Mouse (Mus musculus) frontal cortex, postnatal 10 days (tissue): ENCODE data around the gene Chd1.
"Not testable (repeated sequence)": the region's sequence is repeated elsewhere in the genome, so short reads cannot be mapped to it uniquely, and the experiment has no call there.

Source experiments
- DNase-seq, 2 experiments: peaks; one replicate each; pipeline ENCODE4 v3.0.0; 2022; ENCODE audit warnings: low spot score in 2 of 2, mixed read lengths in 1 of 2

The Chd1 gene

DNA sequence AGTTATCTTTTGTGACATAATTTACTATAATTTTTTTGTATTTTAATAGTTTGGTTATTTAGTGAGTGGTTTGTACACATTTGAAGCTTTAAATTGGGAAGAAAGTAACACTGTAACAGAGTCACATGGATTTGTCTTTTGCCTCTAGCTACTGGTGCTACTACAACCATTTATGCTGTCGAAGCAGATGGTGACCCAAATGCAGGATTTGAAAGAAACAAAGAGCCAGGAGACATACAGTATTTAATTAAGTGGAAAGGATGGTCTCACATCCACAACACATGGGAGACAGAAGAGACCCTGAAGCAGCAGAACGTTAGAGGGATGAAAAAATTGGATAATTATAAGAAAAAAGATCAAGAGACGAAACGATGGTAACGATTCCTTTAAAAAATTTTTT lies 26.9 kb downstream of the Chd1 start:
- DNase-seq: no peak

DNA sequence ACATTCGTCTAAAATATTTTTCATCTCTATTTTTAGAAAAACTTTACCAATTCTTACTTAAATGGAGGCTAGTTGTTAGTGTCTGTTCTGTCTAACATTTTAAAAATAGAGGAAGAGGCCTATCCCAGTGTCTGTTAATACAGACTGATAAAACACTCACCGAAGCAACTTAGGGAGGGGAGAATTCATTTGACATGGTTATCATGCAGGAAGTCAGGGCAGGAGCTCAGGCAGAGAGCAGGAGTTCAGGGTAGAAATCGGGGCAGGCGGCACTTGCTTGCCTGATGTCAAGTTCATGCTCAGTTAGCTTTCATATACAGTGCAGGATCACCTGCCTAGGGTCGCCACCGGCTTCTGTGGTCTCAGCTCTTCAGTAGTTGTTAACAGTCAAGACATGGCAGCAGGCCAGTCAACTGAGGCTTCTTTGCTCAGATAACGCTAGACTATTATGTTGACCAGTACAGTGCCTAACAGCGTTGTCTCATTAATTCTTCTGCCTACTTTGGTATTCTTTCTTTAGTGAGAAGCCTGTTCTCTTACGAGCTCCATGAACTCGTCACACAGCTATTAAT lies 32.7 kb downstream of the Chd1 start:
- DNase-seq: no peak

- no peak for DNase-seq
Measured at GRCm38 (mm10) chr17:15741836-15742235, 37.1 kb downstream of the Chd1 start.

- DNase-seq: no peak
Measured at GRCm38 (mm10) chr17:15742953-15743352, 38.2 kb downstream of the Chd1 start.

DNA sequence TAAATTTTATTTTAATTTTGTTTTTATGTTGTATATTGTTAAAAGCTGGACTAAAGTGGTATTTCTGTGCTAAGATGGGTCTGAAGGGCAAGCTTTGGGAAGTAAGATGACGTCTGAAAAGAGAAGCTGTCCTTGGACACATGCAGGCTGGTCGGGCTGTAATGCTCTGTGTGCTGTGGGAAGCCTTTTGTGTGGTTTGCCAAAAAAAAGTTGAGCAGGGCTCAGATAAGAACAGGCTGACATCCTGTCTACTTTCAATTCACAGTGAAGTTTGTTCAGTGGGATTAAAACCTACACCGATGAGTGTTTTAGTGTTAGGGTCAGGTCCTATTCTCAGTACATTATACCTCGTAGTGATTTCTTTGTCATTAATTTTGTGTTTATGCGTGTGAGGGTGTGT lies 38.6 kb downstream of the Chd1 start:
- no peak for DNase-seq

GRCm38 (mm10) chr17:15746696-15747095 lies 41.9 kb downstream of the Chd1 start:
- DNase-seq: no peak

DNA sequence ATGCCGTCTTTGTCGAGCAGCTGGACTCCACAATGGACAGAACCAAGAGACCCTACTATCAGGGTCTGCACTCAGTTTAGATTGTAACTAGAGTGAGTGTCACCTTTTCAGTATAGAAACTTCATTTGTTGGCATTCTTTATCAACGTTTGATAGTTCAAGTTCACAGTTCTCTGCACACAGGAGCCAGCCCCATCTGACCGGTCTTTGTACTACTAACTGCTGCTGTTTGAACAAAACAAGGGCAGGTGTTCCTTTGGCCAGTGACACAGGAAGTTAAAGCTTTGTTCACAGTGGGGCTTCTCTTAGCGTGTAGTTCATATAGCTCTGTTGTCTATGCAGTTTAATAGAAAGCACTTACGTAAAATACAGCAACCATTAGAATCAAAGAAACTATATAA lies 43.3 kb downstream of the Chd1 start:
- no peak for DNase-seq

DNA sequence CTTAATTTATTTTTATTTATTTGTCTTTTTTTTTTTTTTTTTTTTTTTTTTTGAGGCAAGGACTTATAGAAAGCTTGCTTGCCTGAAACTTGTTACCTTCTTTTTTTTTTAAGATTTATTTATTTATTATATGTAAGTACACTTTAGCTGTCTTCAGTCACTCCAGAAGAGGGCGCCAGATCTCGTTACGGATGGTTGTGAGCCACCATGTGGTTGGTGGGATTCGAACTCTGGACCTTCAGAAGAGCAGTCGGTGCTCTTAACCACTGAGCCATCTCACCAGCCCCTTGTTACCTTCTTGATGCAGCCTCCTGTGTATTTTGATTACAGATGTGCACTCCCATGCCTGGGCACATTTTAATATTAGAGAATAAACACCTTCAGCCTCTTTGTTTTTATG lies 46.5 kb downstream of the Chd1 start:
- DNase-seq: not testable (repeated sequence)

DNA sequence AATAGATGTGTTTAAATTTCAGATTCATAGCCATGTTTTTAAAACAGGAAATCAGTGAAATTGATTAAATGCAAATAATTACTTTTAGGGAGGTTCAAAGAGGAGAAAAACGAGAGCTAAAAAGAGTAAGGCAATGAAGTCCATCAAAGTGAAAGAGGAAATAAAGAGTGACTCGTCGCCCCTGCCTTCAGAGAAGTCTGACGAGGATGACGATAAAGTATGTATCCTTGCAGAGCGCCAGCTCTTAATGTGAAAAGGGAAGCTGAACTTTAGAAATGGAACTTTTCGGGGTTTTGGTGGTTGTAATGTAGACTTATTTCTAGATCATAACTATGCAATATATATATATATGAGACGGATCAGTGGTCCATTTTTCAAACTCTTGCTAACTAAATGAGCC lies 56.4 kb downstream of the Chd1 start:
- no peak for DNase-seq

- DNase-seq: no peak
Measured at GRCm38 (mm10) chr17:15769081-15769724, 64.4 kb downstream of the Chd1 start.

DNA sequence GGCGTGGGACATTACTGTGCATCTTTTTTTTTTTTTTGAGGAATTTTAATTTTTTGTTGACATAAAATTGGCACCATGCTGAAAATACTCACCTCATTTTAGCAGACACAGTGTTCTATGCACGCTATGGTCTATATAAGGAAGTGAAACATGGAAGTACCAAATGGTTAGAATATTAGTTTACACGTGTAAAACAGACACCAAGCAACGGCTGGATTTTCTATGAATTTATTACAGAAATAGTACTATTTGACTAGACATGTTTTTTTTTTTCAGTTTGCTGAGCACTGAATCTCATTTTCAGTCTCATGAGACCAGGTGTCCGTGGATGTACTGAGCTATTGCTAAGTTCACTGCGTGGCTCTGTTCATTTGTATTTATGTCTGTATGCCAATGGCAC lies 69.2 kb downstream of the Chd1 start:
- no peak for DNase-seq

DNA sequence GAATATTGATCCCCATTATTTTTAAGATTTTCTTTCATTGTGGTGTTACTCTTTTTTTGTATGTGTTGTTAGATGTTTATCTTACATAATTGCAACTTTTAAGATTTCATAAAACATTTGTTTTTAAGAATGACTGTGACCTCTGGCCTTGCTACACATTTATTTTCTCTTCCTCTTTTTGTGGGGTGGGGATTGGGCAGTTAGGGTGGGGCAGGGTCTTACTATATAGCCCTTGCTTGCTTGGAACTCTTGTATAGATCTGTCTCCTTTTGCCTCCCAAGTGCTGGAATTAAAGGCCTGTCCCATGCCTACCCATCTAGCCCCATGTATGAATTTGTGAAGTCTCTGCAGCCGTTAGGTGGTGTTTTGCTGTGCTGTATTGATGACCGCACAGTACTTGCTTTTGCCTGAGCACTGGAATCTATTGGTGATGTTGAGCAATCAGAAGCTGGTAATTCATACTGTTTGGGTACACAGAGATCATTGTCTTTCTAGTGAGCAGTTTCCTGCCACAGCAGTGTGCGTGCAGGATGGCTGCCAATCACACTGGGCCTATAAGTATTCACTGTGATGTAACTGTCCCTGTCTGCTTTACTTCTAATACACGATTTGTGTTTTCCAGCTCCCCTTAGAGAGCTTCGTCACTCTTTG lies 69.9 kb downstream of the Chd1 start:
- no peak for DNase-seq

DNA sequence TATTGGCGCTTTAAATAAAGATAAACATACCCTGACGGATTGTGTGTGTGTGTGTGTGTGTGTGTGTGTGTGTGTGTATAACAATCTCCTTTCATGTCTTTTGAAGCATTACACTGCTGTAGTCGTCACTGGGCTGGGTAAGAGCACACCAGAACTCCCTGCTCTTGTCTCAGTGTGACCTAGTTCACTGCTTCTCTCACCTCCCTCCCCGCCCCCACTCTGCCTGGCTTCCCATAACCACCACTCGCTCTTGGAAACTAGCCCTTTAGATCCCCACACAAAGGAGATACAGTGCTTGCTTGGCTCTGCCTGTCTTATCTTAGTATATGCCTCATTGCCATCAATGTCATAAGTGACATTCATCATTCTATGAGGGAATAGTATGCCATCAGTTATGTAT lies 71.6 kb downstream of the Chd1 start:
- no peak for DNase-seq

- DNase-seq: no peak
Measured at GRCm38 (mm10) chr17:15777979-15778378, 73.2 kb downstream of the Chd1 start.

DNA sequence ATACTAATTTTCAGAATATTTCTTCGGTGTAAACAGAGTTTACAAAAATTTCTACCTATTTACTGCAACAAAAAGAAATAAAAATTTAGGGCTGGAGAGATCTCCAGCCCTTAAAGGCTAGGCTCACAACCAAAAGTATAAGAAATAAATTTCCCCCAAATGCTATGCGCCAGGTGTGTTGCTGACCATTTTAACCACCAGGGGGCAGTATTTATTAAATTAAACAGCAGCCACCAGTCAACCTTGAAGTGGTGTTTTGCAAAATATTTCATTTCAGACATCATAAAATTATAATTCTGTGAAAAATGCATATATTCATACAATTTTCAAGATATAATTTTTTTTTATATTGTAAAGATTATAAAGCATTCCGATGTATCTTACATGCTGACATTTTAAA lies 82.3 kb downstream of the Chd1 start:
- DNase-seq: no peak

DNA sequence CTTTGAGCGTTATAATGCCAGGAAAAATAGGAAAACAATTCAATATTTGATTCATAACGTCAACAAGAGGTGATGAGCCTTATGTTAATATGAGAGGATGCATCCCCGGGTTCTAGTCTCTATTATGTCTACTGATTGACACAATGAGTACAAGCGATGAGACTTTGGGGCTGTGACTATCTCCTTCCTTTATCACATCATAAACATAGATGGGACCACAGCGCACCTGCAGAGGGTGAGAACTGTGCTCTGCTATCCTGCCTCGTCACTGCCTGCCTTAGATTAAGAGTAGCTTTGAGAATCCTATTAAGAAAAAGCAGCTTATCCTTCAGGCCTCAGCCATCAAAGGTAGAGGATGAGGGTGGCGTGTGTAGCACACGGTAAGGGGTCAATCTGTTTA lies 85.9 kb downstream of the Chd1 start:
- no peak for DNase-seq

DNA sequence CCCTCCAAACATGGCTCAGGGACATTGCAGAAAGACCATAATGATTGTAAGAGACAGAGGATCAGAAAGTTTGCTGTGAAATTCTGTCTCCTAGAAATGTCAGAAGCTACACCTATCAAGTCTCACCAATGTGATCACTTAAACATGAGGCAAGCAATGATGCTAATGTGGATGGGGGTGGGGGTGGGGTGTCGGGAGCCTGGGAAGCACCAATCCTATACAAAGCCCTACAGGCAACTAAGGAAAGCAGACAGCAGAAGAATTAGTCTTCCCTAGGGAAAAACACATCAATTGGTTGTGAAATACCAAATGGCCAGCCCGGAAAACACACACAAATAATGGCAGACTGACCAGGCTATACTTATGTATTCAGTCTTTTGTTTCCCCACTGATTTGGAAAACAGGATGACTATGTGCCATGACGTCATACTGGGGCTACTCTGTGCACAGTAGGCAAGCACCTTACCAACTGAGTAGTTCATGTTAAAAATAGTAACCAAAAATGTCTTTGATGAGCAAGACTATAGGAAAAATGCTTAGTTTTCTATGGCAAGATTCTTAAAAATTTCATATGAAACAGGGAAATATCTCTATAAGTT lies 94.5 kb downstream of the Chd1 start:
- DNase-seq: no peak

GRCm38 (mm10) chr17:15804008-15804812 lies 99.4 kb downstream of the Chd1 start:
- no peak for DNase-seq

GRCm38 (mm10) chr17:15807295-15807984 lies 102.7 kb downstream of the Chd1 start:
- no peak for DNase-seq

- no peak for DNase-seq
Measured at GRCm38 (mm10) chr17:15808015-15808414, 103.2 kb downstream of the Chd1 start.
